Mouse (Mus musculus) layer of hippocampus, adult 11-12 months (tissue): ENCODE data around the gene Gm21970.

ENCODE experiments used
- DNase-seq: peaks from one replicate; pipeline ENCODE4 v3.0.0; 2022; ENCODE audit warnings: low spot score

The Gm21970 gene

GRCm38 (mm10) chr16:91401569-91402165 is 10.1 kb downstream of the Gm21970 start:
- no peak for DNase-seq

DNA sequence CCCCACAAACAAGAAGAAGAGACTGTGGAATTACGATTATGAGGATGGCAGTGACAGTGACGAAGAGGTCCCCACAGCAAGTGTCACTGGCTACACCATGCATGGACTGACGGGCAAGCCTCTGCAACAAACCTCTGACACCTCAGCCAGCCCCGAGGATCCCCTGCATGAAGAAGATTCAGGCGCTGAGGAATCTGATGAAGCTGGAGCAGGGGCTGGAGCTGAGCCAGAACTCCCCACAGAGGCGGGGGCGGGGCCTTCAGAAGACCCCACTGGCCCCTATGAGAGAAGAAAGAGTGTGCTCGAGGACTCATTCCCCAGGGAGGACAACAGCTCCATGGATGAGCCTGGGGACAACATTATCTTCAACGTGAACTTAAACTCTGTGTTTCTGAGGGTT is 12.3 kb downstream of the Gm21970 start:
- DNase-seq: no peak

DNA sequence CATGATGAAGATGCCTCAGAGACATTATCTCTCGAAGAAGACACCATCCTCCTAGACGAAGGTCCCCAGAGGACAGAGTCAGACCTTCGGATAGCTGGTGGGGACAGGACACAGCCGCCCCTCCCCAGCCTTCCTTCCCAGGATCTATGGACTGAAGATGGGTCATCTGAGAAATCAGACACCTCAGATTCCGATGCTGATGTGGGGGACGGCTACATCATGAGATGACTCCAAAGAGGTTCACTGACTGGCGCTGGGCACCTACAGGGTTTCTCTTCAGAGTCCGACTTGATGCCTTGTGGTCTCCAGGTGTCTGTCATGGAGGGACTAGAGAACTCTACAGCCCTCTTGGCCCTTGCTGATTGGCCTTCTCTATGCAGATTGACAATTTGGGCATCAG is 12.7 kb downstream of the Gm21970 start:
- no peak for DNase-seq

- no peak for DNase-seq
Observed at GRCm38 (mm10) chr16:91404828-91405577, 13.5 kb downstream of the Gm21970 start.

DNA sequence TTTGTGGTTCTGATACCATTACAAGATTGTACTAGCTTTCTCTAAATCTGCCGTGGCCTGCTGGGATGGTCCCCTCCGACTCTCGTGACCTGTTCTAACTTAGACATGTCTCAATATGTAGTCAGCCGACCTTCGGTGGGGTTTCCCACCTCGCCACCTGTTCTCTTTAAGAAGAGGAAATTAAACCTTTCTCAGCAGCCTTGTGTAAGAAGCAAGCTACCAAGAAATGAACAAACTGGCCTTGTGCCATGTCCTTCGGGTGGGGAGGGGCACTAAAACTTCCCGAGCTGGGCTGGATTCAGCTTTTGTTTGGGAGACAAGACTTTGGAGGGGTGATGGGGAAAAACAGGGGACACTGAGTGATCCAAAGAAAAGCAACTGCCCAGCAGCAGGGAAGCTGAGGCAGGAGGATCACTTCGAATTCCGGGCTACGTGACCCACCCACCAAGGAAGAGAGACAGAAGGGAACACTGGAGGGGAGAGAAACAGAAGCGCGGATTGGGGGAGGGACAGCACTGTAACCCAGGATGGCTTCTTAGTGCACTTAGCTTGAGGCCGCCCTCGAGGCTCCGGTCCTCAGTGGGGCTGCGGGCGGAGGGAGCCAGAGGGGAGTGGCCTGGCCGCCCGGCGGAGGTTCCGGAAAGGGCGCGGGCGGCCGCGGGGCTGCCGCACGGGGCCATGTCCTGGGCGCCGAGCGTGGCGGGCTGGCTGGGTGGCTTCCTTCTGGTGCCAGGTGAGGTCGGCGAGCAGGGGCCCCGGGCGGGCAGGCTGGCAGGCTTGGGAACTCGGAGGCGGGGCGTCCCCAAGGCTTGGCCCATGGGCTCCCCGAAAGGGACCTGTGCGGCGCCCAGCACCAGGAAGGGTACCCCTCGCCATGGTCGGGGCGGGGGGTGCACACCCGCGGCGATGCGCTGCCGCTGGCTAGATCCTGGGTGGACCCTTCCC is 14.4 kb downstream of the Gm21970 start, which contains the start of gene Il10rb:
Il10rb (plus strand) TSS at position 525 of the 945 bp plus-strand sequence.
- DNase-seq: peak; percentile 58

- no peak for DNase-seq
Observed at GRCm38 (mm10) chr16:91406585-91407220, 15.2 kb downstream of the Gm21970 start.

- no peak for DNase-seq
Observed at GRCm38 (mm10) chr16:91413102-91413844, 21.8 kb downstream of the Gm21970 start.

DNA sequence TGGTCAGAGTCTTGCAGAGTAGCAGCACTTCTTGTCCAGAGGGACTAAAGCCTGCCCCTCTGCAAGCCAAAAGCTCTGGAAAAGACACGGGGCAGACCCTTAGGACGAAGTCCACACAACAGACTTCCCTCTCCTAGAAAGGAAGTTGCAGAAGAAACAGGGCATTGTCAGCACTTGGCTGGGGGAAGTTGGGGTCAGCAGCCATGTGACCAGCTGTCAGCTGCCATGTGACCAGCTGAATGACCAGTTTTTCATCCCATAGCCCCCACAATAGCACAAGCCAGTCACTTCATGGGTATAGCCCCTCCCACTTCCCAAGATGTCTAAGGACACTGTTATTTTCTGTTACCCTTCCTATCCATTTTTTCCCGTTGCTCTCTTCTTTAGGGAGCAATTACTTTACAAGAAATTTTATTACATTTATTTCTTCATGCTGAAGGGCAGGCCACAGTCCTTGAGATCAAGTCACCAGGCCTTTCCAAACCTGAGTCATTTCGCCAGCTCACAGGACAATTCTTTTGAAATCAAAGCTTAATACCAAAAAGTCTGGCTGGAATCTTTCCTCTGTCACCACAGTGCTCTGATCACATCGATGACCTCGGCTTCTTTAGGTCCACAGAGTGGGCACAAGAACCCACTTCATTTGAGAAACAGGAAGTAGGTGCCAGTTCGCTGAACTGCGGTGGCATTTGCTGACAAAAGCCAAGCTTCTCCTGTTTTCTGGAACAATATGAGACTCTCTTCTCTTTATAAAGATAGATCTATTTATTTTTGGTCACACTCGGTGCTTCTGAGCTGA is 24.1 kb downstream of the Gm21970 start:
- DNase-seq: peak; percentile 36

DNA sequence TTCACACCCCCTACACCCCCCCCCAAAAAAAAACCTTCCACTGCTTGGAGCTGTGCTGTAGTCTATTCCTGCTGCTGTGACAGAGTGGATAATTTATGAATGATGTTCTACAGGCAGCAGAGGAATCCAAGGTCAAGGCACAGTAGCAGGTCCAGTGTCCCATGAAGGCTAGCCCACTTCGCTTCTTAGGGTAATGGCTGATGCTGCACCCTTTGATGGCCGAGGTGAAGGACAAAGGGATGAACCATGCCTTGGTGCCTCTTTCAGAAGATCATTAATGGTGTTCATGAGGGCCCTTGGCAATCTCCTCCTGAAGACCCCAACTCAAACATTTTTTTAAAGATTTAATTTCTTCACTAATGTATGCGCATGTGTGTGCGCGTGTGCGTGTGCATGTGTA is 24.8 kb downstream of the Gm21970 start:
- DNase-seq: no peak

DNA sequence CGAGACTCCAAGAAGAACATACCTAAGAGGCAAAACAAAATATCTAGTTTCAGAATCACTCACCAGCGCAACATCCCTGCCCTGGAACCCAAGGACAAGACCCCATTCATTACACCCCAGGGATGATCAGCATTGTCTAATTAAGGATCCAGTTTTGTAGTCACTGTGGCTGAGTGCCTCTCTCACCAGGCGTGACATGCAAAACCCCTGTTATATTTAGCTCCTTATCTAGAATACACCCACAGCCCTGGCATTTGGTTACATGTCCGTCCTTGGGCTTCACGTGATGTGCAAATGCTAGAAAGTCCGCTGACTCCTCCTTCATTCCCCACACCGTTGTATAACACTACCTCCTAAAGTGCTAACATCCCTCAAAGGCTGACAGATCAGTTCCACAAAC is 25.4 kb downstream of the Gm21970 start:
- no peak for DNase-seq

DNA sequence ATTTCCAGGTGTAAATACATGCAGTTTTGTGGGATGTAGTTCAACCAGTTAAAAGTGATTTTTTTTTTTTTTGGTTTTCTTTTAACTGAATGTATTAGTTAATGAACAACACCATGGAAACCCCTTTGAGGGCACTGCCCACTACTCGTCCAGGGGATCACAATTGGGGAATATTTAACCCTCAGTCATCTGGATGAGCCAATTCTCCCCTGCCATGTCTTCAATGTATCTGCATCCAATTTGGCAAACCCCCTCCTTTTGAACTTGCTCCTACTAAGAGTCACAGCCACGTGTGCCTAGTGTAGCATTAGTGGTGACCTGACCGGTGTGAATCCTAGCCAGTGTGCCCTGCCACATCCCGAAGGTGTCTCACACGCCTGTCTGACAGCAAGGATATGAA is 27.0 kb downstream of the Gm21970 start:
- DNase-seq: no peak

- no peak for DNase-seq
Observed at GRCm38 (mm10) chr16:91425816-91426215, 34.3 kb downstream of the Gm21970 start.

- no peak for DNase-seq
Observed at GRCm38 (mm10) chr16:91426586-91426985, 35.1 kb downstream of the Gm21970 start.

DNA sequence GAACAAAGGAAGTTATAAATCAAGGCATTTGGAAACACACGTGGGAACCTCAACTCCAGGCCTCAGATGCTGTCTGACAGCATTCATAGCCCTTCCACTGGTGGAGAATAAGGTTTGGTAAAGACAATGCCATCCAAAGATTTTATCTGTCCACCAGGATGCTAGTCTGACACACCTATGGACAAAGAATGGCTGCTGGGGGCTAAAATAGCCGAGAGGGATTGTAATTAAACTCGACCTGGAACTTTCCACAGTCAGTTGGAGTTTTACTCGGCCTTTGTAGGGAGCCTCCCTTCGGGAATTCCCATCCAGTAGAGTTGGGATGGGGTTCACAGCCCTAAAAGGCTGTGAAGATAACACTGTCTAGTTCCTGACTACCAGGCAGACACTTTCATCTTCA is 35.9 kb downstream of the Gm21970 start:
- DNase-seq: no peak

DNA sequence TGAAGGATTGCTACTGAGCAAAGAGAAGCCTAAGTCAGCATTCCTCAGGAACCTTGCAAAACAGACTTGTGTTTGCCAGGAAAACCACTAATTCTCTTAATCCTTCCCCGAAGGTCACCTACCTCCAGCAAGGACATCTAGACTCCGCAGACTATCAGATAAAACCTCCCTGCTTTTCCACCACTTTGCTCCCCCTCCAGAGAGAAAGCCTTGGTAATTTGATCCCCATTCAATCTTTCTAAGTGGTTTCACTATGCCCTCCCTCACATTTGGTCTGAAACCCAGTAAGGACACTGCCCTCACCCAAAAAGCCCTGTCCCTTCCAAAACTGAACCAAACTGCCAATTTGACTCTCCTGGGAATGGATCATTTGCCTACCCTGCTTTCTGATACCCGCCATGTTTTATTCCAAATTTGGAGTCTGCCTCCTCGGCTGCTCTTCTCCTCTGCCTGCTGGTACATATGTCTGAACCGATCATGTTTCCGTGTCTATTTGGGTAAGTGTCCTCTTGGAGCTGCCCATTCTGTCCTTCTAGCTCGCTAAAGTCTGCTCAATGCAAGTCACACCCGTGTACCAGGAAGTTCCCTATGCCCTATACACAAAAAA is 36.8 kb downstream of the Gm21970 start:
- DNase-seq: no peak

GRCm38 (mm10) chr16:91432720-91433328 is 41.3 kb downstream of the Gm21970 start:
- no peak for DNase-seq

- DNase-seq: no peak
Observed at GRCm38 (mm10) chr16:91433329-91433933, 41.9 kb downstream of the Gm21970 start.

GRCm38 (mm10) chr16:91434119-91434518 is 42.6 kb downstream of the Gm21970 start:
- DNase-seq: no peak

- no peak for DNase-seq
Observed at GRCm38 (mm10) chr16:91438081-91438480, 46.6 kb downstream of the Gm21970 start.
